Mouse (Mus musculus): ENCODE data around the gene Shkbp1. TPM values are rescaled to one million over a fixed set of nuclear protein-coding genes. Genes with fewer than 3 reads are reported as not detected.

Gene Shkbp1
- 50.4 and 52.5 TPM in 2 replicates for polyA plus RNA-seq (2014; fragmentation: Nextera tagmentation; extraction: Ambion mirVana)

- H3K4me3 ChIP-seq (replicated peaks; ENCODE audit: low read depth, low read length), result peak within 1 kb of the TSS; percentile 69
- peak; percentile 95 for DNase-seq
- H3K27ac ChIP-seq (replicated peaks; ENCODE audit: low read depth, low read length), result peak within 1 kb of the TSS; percentile 72
- peak within 1 kb of the TSS; percentile 60 for H3K9ac ChIP-seq (replicated peaks; ENCODE audit: low read length)
- peaks cover 22% of the 10 kb centered on the region for H3K27me3 ChIP-seq (ENCODE audit: control insufficient read depth, insufficient read depth, low read length)
- ATAC-seq (ENCODE audit: low FRiP score, low TSS enrichment), result peak; percentile 95
- peaks cover 15% of the 10 kb centered on the region for H3K4me1 ChIP-seq (ENCODE audit: control insufficient read depth, insufficient read depth, low read length)
- WGBS, result under 1% methylated on average over 34 of the region's 34 CpGs
- peaks cover 25% of the 10 kb centered on the region for H3K36me3 ChIP-seq (ENCODE audit: control insufficient read depth, insufficient read depth, low read length)
- H3K9me3 ChIP-seq (ENCODE audit: control insufficient read depth, low read length), result no peaks in the 10 kb centered on the region
- H3K4me2 ChIP-seq (ENCODE audit: low read length), result peak within 1 kb of the TSS; percentile 54
Measured at GRCm38 (mm10) chr7:27355745-27356240, at the start of gene Shkbp1. Shkbp1 (minus strand) TSS chr7:27356019.

GRCm38 (mm10) chr7:27404203-27404942 lies 48.6 kb upstream of the Shkbp1 start:
- WGBS, result 6% methylated on average over 81 of the region's 81 CpGs
- no peaks in the 10 kb centered on the region for H3K36me3 ChIP-seq (ENCODE audit: control insufficient read depth, insufficient read depth, low read length)
- peaks cover 5% of the 10 kb centered on the region; the same call in 1 of the 2 replicates for H3K9me3 ChIP-seq (ENCODE audit: control insufficient read depth, low read length)
- H3K4me1 ChIP-seq (ENCODE audit: control insufficient read depth, insufficient read depth, low read length), result peaks cover 7% of the 10 kb centered on the region; the same call in 1 of the 2 replicates
- peaks cover 79% of the 10 kb centered on the region for H3K27me3 ChIP-seq (ENCODE audit: control insufficient read depth, insufficient read depth, low read length)
- peak; percentile 37 for DNase-seq
- no peak overlapping the region for H3K27ac ChIP-seq (replicated peaks; ENCODE audit: low read depth, low read length)
- H3K4me3 ChIP-seq (replicated peaks; ENCODE audit: low read depth, low read length), result peak overlapping the region; percentile 3; the same call in 1 of the 2 replicates
- no peak for ATAC-seq (ENCODE audit: low FRiP score, low TSS enrichment)
- no peak overlapping the region for H3K9ac ChIP-seq (replicated peaks; ENCODE audit: low read length)
- H3K4me2 ChIP-seq (ENCODE audit: low read length), result no peak overlapping the region

GRCm38 (mm10) chr7:27402675-27403074 lies 46.9 kb upstream of the Shkbp1 start:
- H3K4me3 ChIP-seq (replicated peaks; ENCODE audit: low read depth, low read length), result no peak overlapping the region
- H3K27me3 ChIP-seq (ENCODE audit: control insufficient read depth, insufficient read depth, low read length), result peaks cover 67% of the 10 kb centered on the region
- no peak overlapping the region for H3K4me2 ChIP-seq (ENCODE audit: low read length)
- 0 out of 2 replicates have a peak, but pooled peaks cover 2% of the 10 kb centered on the region for H3K36me3 ChIP-seq (ENCODE audit: control insufficient read depth, insufficient read depth, low read length)
- peaks cover 5% of the 10 kb centered on the region; the same call in 1 of the 2 replicates for H3K9me3 ChIP-seq (ENCODE audit: control insufficient read depth, low read length)
- H3K4me1 ChIP-seq (ENCODE audit: control insufficient read depth, insufficient read depth, low read length), result no peaks in the 10 kb centered on the region
- no peak overlapping the region for H3K27ac ChIP-seq (replicated peaks; ENCODE audit: low read depth, low read length)
- WGBS, result 11% methylated on average over 16 of the region's 16 CpGs
- ATAC-seq (ENCODE audit: low FRiP score, low TSS enrichment), result no peak
- no peak overlapping the region for H3K9ac ChIP-seq (replicated peaks; ENCODE audit: low read length)
- peak; percentile 73 for DNase-seq

- H3K9me3 ChIP-seq (ENCODE audit: control insufficient read depth, low read length), result peaks cover 5% of the 10 kb centered on the region; the same call in 1 of the 2 replicates
- H3K4me3 ChIP-seq (replicated peaks; ENCODE audit: low read depth, low read length), result no peak overlapping the region
- ATAC-seq (ENCODE audit: low FRiP score, low TSS enrichment) (no peak), DNase-seq (no peak)
- H3K9ac ChIP-seq (replicated peaks; ENCODE audit: low read length), result no peak overlapping the region
- H3K4me2 ChIP-seq (ENCODE audit: low read length), result no peak overlapping the region
- H3K4me1 ChIP-seq (ENCODE audit: control insufficient read depth, insufficient read depth, low read length), result no peaks in the 10 kb centered on the region
- H3K27me3 ChIP-seq (ENCODE audit: control insufficient read depth, insufficient read depth, low read length), result peaks cover 65% of the 10 kb centered on the region
- H3K27ac ChIP-seq (replicated peaks; ENCODE audit: low read depth, low read length), result no peak overlapping the region
- 0 out of 2 replicates have a peak, but pooled peaks cover 2% of the 10 kb centered on the region for H3K36me3 ChIP-seq (ENCODE audit: control insufficient read depth, insufficient read depth, low read length)
- WGBS, result 84% methylated on average over 7 of the region's 7 CpGs
Measured at GRCm38 (mm10) chr7:27400545-27400944, 44.7 kb upstream of the Shkbp1 start.

GRCm38 (mm10) chr7:27397048-27397949 lies 41.5 kb upstream of the Shkbp1 start:
- 17% methylated on average over 26 of the region's 26 CpGs for WGBS

GRCm38 (mm10) chr7:27396184-27397047 lies 40.6 kb upstream of the Shkbp1 start:
- peak overlapping the region; percentile 49 for H3K4me3 ChIP-seq (replicated peaks; ENCODE audit: low read depth, low read length)
- H3K4me2 ChIP-seq (ENCODE audit: low read length), result peak overlapping the region; percentile 88
- ATAC-seq (ENCODE audit: low FRiP score, low TSS enrichment), result peak; percentile 37; the same call in 1 of the 2 replicates
- no peaks in the 10 kb centered on the region for H3K4me1 ChIP-seq (ENCODE audit: control insufficient read depth, insufficient read depth, low read length)
- peak overlapping the region; percentile 66 for H3K9ac ChIP-seq (replicated peaks; ENCODE audit: low read length)
- H3K36me3 ChIP-seq (ENCODE audit: control insufficient read depth, insufficient read depth, low read length), result 0 out of 2 replicates have a peak, but pooled peaks cover 2% of the 10 kb centered on the region
- H3K27ac ChIP-seq (replicated peaks; ENCODE audit: low read depth, low read length), result no peak overlapping the region
- DNase-seq, result peak; percentile 76
- 2% methylated on average over 56 of the region's 68 CpGs for WGBS
- H3K9me3 ChIP-seq (ENCODE audit: control insufficient read depth, low read length), result no peaks in the 10 kb centered on the region
- peaks cover 70% of the 10 kb centered on the region for H3K27me3 ChIP-seq (ENCODE audit: control insufficient read depth, insufficient read depth, low read length)

More at GRCm38 (mm10) chr7:27397048-27397949, 41.5 kb upstream of the Shkbp1 start:
- Histone ChIP-seq H3K27me3 (ENCODE audit: control insufficient read depth, insufficient read depth, low read length) (peaks cover 64% of the 10 kb centered on the region), H3K27ac (replicated peaks; ENCODE audit: low read depth, low read length) (no peak overlapping the region), H3K9me3 (ENCODE audit: control insufficient read depth, low read length) (no peaks in the 10 kb centered on the region), H3K4me3 (replicated peaks; ENCODE audit: low read depth, low read length) (no peak overlapping the region), H3K4me2 (ENCODE audit: low read length) (0 out of 2 replicates have a peak overlapping the region, but pooled peaks have one; percentile 88), H3K9ac (replicated peaks; ENCODE audit: low read length) (no peak overlapping the region), H3K36me3 (ENCODE audit: control insufficient read depth, insufficient read depth, low read length) (0 out of 2 replicates have a peak, but pooled peaks cover 2% of the 10 kb centered on the region), H3K4me1 (ENCODE audit: control insufficient read depth, insufficient read depth, low read length) (no peaks in the 10 kb centered on the region)
- peak; percentile 70 for DNase-seq
- ATAC-seq (ENCODE audit: low FRiP score, low TSS enrichment), result no peak

- Histone ChIP-seq H3K9ac (replicated peaks; ENCODE audit: low read length) (peak overlapping the region; percentile 66; the same call in 1 of the 2 replicates), H3K27ac (replicated peaks; ENCODE audit: low read depth, low read length) (no peak overlapping the region), H3K4me1 (ENCODE audit: control insufficient read depth, insufficient read depth, low read length) (no peaks in the 10 kb centered on the region), H3K4me2 (ENCODE audit: low read length) (peak overlapping the region; percentile 88), H3K9me3 (ENCODE audit: control insufficient read depth, low read length) (no peaks in the 10 kb centered on the region), H3K4me3 (replicated peaks; ENCODE audit: low read depth, low read length) (peak overlapping the region; percentile 49), H3K27me3 (ENCODE audit: control insufficient read depth, insufficient read depth, low read length) (peaks cover 70% of the 10 kb centered on the region), H3K36me3 (ENCODE audit: control insufficient read depth, insufficient read depth, low read length) (0 out of 2 replicates have a peak, but pooled peaks cover 2% of the 10 kb centered on the region)
- peak; percentile 43 for DNase-seq
- WGBS, result under 1% methylated on average over 22 of the region's 22 CpGs
- no peak for ATAC-seq (ENCODE audit: low FRiP score, low TSS enrichment)
Measured at GRCm38 (mm10) chr7:27395521-27396183, 39.8 kb upstream of the Shkbp1 start.
